Mouse (Mus musculus): ENCODE data around the gene Cebpe. TPM values are rescaled to one million over a fixed set of nuclear protein-coding genes. Genes with fewer than 3 reads are reported as not detected.

Cebpe gene
- polyA plus RNA-seq, 1 experiment from 2014 or later, result 0.17 TPM

- Histone ChIP-seq H3K27me3 (ENCODE audit: control insufficient read depth, insufficient read depth, low read length) (no peaks in the 10 kb centered on the region), H3K9me3 (replicated peaks; ENCODE audit: control insufficient read depth, low read length) (no peaks in the 10 kb centered on the region), H3K27ac (replicated peaks; ENCODE audit: low read depth, low read length) (no peak overlapping the region), H3K36me3 (replicated peaks; ENCODE audit: control insufficient read depth, insufficient read depth, low read depth, low read length) (peaks cover 4% of the 10 kb centered on the region), H3K4me1 (ENCODE audit: control insufficient read depth, insufficient read depth, low read length) (no peaks in the 10 kb centered on the region), H3K9ac (replicated peaks; ENCODE audit: low read length) (peak overlapping the region; percentile 97), H3K4me2 (ENCODE audit: low read depth, low read length) (peak overlapping the region; percentile 75), H3K4me3 (ENCODE audit: low read depth, low read length) (peak overlapping the region; percentile 84)
- DNase-seq (ENCODE audit: low spot score) (no peak), ATAC-seq (replicated peaks; ENCODE audit: insufficient number of reproducible peaks, low FRiP score, low TSS enrichment, low read depth) (no peak; the same call in 1 of the 2 replicates)
- 18% methylated on average over 8 of the region's 8 CpGs for WGBS
Observed at GRCm38 (mm10) chr14:54685471-54685870, 26.5 kb downstream of the Cebpe start.

GRCm38 (mm10) chr14:54682396-54682795, 29.6 kb downstream of the Cebpe start:
- no peak for ATAC-seq (replicated peaks; ENCODE audit: insufficient number of reproducible peaks, low FRiP score, low TSS enrichment, low read depth)
- Histone ChIP-seq H3K27ac (replicated peaks; ENCODE audit: low read depth, low read length) (no peak overlapping the region), H3K36me3 (replicated peaks; ENCODE audit: control insufficient read depth, insufficient read depth, low read depth, low read length) (peaks cover 13% of the 10 kb centered on the region), H3K9ac (replicated peaks; ENCODE audit: low read length) (no peak overlapping the region), H3K9me3 (replicated peaks; ENCODE audit: control insufficient read depth, low read length) (no peaks in the 10 kb centered on the region), H3K4me2 (ENCODE audit: low read depth, low read length) (no peak overlapping the region), H3K4me3 (ENCODE audit: low read depth, low read length) (no peak overlapping the region), H3K4me1 (ENCODE audit: control insufficient read depth, insufficient read depth, low read length) (no peaks in the 10 kb centered on the region), H3K27me3 (ENCODE audit: control insufficient read depth, insufficient read depth, low read length) (no peaks in the 10 kb centered on the region)
- DNase-seq (ENCODE audit: low spot score), result no peak
- WGBS, result 98% methylated on average over 3 of the region's 3 CpGs

GRCm38 (mm10) chr14:54678657-54679304, 33.2 kb downstream of the Cebpe start:
- Histone ChIP-seq H3K4me1 (ENCODE audit: control insufficient read depth, insufficient read depth, low read length) (no peaks in the 10 kb centered on the region), H3K4me2 (ENCODE audit: low read depth, low read length) (no peak overlapping the region), H3K9me3 (replicated peaks; ENCODE audit: control insufficient read depth, low read length) (no peaks in the 10 kb centered on the region), H3K27ac (replicated peaks; ENCODE audit: low read depth, low read length) (no peak overlapping the region), H3K9ac (replicated peaks; ENCODE audit: low read length) (no peak overlapping the region), H3K4me3 (ENCODE audit: low read depth, low read length) (no peak overlapping the region), H3K36me3 (replicated peaks; ENCODE audit: control insufficient read depth, insufficient read depth, low read depth, low read length) (peaks cover 15% of the 10 kb centered on the region), H3K27me3 (ENCODE audit: control insufficient read depth, insufficient read depth, low read length) (no peaks in the 10 kb centered on the region)
- ATAC-seq (replicated peaks; ENCODE audit: insufficient number of reproducible peaks, low FRiP score, low TSS enrichment, low read depth), result no peak
- DNase-seq (ENCODE audit: low spot score), result no peak
- WGBS, result 89% methylated on average over 16 of the region's 16 CpGs

- no peaks in the 10 kb centered on the region for H3K4me1 ChIP-seq (ENCODE audit: control insufficient read depth, insufficient read depth, low read length)
- ATAC-seq (replicated peaks; ENCODE audit: insufficient number of reproducible peaks, low FRiP score, low TSS enrichment, low read depth), result no peak
- 94% methylated on average over 5 of the region's 5 CpGs for WGBS
- DNase-seq (ENCODE audit: low spot score), result no peak
- H3K9me3 ChIP-seq (replicated peaks; ENCODE audit: control insufficient read depth, low read length), result no peaks in the 10 kb centered on the region
- H3K27me3 ChIP-seq (ENCODE audit: control insufficient read depth, insufficient read depth, low read length), result no peaks in the 10 kb centered on the region
- H3K27ac ChIP-seq (replicated peaks; ENCODE audit: low read depth, low read length), result no peak overlapping the region
- H3K36me3 ChIP-seq (replicated peaks; ENCODE audit: control insufficient read depth, insufficient read depth, low read depth, low read length), result peaks cover 11% of the 10 kb centered on the region
- no peak overlapping the region for H3K4me2 ChIP-seq (ENCODE audit: low read depth, low read length)
- no peak overlapping the region for H3K4me3 ChIP-seq (ENCODE audit: low read depth, low read length)
- no peak overlapping the region for H3K9ac ChIP-seq (replicated peaks; ENCODE audit: low read length)
Observed at GRCm38 (mm10) chr14:54676290-54676689, 35.7 kb downstream of the Cebpe start.

GRCm38 (mm10) chr14:54674317-54674716, 37.7 kb downstream of the Cebpe start:
- no peak overlapping the region for H3K4me2 ChIP-seq (ENCODE audit: low read depth, low read length)
- peaks cover 12% of the 10 kb centered on the region for H3K36me3 ChIP-seq (replicated peaks; ENCODE audit: control insufficient read depth, insufficient read depth, low read depth, low read length)
- DNase-seq (ENCODE audit: low spot score) (no peak), ATAC-seq (replicated peaks; ENCODE audit: insufficient number of reproducible peaks, low FRiP score, low TSS enrichment, low read depth) (no peak)
- no peak overlapping the region for H3K4me3 ChIP-seq (ENCODE audit: low read depth, low read length)
- H3K9me3 ChIP-seq (replicated peaks; ENCODE audit: control insufficient read depth, low read length), result no peaks in the 10 kb centered on the region
- no peak overlapping the region for H3K9ac ChIP-seq (replicated peaks; ENCODE audit: low read length)
- no peaks in the 10 kb centered on the region for H3K27me3 ChIP-seq (ENCODE audit: control insufficient read depth, insufficient read depth, low read length)
- H3K27ac ChIP-seq (replicated peaks; ENCODE audit: low read depth, low read length), result no peak overlapping the region
- H3K4me1 ChIP-seq (ENCODE audit: control insufficient read depth, insufficient read depth, low read length), result no peaks in the 10 kb centered on the region
- 90% methylated on average over 2 of the region's 2 CpGs for WGBS

- no peak for ATAC-seq (replicated peaks; ENCODE audit: insufficient number of reproducible peaks, low FRiP score, low TSS enrichment, low read depth)
Observed at GRCm38 (mm10) chr14:54669381-54669780, 42.6 kb downstream of the Cebpe start.

GRCm38 (mm10) chr14:54664477-54665222, 47.3 kb downstream of the Cebpe start:
- Histone ChIP-seq H3K27ac (replicated peaks; ENCODE audit: low read depth, low read length) (no peak overlapping the region), H3K4me3 (ENCODE audit: low read depth, low read length) (no peak overlapping the region), H3K36me3 (replicated peaks; ENCODE audit: control insufficient read depth, insufficient read depth, low read depth, low read length) (peaks cover 26% of the 10 kb centered on the region), H3K27me3 (ENCODE audit: control insufficient read depth, insufficient read depth, low read length) (no peaks in the 10 kb centered on the region), H3K9me3 (replicated peaks; ENCODE audit: control insufficient read depth, low read length) (no peaks in the 10 kb centered on the region), H3K4me1 (ENCODE audit: control insufficient read depth, insufficient read depth, low read length) (no peaks in the 10 kb centered on the region), H3K9ac (replicated peaks; ENCODE audit: low read length) (no peak overlapping the region), H3K4me2 (ENCODE audit: low read depth, low read length) (no peak overlapping the region)
- no peak for DNase-seq (ENCODE audit: low spot score)
- ATAC-seq (replicated peaks; ENCODE audit: insufficient number of reproducible peaks, low FRiP score, low TSS enrichment, low read depth), result no peak
- 94% methylated on average over 10 of the region's 10 CpGs for WGBS

More at GRCm38 (mm10) chr14:54669381-54669780, 42.6 kb downstream of the Cebpe start:
- peak; percentile 42 for DNase-seq (ENCODE audit: low spot score)
- Histone ChIP-seq H3K36me3 (replicated peaks; ENCODE audit: control insufficient read depth, insufficient read depth, low read depth, low read length) (peaks cover 10% of the 10 kb centered on the region), H3K4me2 (ENCODE audit: low read depth, low read length) (no peak overlapping the region), H3K9ac (replicated peaks; ENCODE audit: low read length) (no peak overlapping the region), H3K4me1 (ENCODE audit: control insufficient read depth, insufficient read depth, low read length) (no peaks in the 10 kb centered on the region), H3K9me3 (replicated peaks; ENCODE audit: control insufficient read depth, low read length) (no peaks in the 10 kb centered on the region), H3K27me3 (ENCODE audit: control insufficient read depth, insufficient read depth, low read length) (no peaks in the 10 kb centered on the region), H3K27ac (replicated peaks; ENCODE audit: low read depth, low read length) (no peak overlapping the region), H3K4me3 (ENCODE audit: low read depth, low read length) (no peak overlapping the region)
- WGBS, result 86% methylated on average over 4 of the region's 4 CpGs
